Mouse (Mus musculus): ENCODE measurements around the gene Dhx38. TPM values are rescaled to one million over a fixed set of nuclear protein-coding genes. Genes with fewer than 3 reads are reported as not detected.
A peak's percentile ranks its signal among the peaks of the same experiment; 100 is the strongest.

Gene Dhx38
- 28.0 and 34.7 TPM in 2 replicates for polyA plus RNA-seq (2016; fragmentation: Nextera tagmentation; extraction: Ambion mirVana)

DNA sequence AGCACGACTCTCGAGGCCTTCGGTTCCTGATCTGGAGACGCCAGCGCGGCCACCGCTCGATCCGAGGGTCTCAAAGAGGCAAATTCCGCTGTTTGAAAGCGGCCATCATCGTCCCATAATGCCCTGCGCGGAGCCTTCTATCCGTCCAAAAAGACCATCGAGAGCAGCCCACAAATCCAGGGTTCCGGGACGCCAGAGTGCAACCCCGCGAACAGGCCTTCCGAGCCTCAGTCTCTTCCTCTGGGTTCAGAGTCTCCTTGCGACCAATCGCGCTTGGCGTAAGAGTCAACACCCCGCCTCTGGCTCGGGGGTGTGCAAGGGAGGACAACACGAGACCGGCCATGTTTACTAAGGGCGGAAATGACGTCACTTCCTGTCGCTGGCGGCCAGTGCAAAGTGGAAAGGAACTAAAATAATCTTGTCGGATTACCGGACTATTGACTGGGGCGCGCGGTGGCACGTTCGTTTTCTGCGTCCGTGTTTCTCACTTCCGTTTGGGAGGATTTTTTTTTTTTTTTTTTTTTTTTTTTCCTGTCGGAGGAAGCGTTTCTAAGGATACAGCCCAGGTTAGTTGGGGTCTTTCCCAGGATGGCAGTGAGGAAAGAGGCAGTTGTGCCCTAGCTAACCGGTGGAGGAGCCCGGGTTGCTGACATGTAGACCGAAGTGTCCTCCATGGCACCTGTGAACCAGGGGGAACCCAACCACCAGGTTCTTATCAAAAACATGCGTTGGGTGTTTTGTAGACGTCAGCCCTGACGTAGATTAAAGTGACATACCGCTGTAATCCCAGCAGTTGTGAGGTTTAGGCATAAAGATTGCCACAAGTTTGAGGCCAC is at the start of gene Dhx38, which contains the start of gene Txnl4b:
TSS of gene Dhx38 (minus strand) at position 364 of the 836 bp plus-strand sequence.
TSS of gene Txnl4b (plus strand) at position 395 of the 836 bp plus-strand sequence.
- H3K9me3 ChIP-seq = no peaks in the 10 kb centered on the region
- H3K27ac ChIP-seq = peak within 1 kb of the TSS; percentile 93
- WGBS = under 1% methylated on average over 52 of the region's 52 CpGs
- H3K27me3 ChIP-seq (ENCODE audit: insufficient read depth, poor library complexity, severe bottlenecking) = no peaks in the 10 kb centered on the region
- peak within 1 kb of the TSS; percentile 93 for H3K4me3 ChIP-seq
- peaks cover 24% of the 10 kb centered on the region for H3K4me1 ChIP-seq (replicated peaks)
- peak; percentile 97 for DNase-seq (ENCODE audit: low spot score)
- peaks cover 43% of the 10 kb centered on the region for H3K36me3 ChIP-seq

DNA sequence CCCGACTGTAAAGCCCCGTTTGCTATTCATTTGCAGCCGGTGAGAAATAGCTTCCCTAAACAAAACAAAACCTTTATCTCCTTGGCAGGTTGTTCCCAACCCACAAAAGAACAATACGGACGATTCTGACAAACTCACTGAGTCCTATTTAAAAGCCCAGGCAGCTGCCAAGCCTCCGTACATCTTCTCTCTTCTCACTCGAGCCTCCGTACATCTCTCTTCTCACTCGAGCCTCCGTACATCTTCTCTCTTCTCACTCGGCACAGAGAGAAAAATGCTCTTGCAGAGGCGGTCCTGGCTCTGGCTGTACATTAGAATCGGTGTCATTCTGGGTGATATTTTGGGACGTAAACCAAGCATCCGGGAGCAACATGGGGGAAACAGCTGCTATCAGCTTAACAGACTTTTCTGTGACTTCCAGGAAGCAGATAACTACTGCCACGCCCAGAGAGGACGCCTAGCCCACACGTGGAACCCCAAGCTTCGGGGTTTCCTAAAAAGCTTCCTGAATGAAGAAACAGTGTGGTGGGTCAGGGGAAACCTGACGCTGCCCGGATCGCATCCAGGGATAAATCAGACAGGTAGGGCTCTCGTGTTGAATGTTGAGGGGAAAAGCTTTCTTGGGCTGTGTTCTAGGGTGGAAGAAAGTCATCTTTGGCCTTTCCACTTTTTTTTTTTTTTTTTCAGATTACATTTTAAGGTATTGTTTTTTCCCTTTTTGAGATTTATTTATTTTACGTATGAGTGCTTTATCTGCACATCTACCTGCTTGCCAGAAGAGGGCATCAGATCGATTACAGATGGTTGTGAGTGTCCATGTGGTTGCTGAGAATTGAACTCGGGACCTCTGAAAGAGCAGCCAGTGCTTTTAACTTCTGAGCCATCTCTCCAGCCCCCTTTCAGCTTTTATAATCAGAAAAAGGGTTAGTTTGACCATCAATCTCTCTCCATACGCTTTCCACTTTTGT is 48.9 kb upstream of the Dhx38 start, which contains the start of gene Pkd1l3:
TSS of gene Pkd1l3 (plus strand) at position 275 of the 968 bp plus-strand sequence.
- H3K27me3 ChIP-seq (ENCODE audit: insufficient read depth, poor library complexity, severe bottlenecking) = no peaks in the 10 kb centered on the region
- peaks cover 2% of the 10 kb centered on the region; the same call in 1 of the 2 replicates for H3K4me1 ChIP-seq (replicated peaks)
- no peak within 1 kb of the TSS for H3K4me3 ChIP-seq
- no peaks in the 10 kb centered on the region for H3K36me3 ChIP-seq
- H3K9me3 ChIP-seq = peaks cover under 1% of the 10 kb centered on the region; the same call in 1 of the 2 replicates
- 62% methylated on average over 27 of the region's 27 CpGs for WGBS
- H3K27ac ChIP-seq = no peak within 1 kb of the TSS
- DNase-seq (ENCODE audit: low spot score) = no peak

DNA sequence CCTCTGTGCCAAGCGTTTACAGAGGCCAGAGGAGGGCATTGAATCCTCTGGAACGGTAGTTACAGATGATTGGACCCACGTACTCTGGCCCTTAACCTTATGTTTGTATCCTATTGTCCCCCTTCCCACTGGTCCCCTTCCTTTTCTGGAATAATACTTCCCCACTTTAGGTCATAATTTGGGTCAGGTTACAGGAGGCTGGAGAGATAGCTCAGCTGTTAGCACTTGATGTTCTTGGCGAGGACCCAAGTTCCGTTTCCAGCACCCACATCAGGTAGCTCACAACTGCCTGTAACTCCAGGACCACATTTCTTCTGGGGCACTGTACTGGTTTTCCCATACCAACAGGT is 43.5 kb upstream of the Dhx38 start:
- H3K27ac ChIP-seq = peak overlapping the region; percentile 91
- H3K27me3 ChIP-seq (ENCODE audit: insufficient read depth, poor library complexity, severe bottlenecking) = no peaks in the 10 kb centered on the region
- H3K36me3 ChIP-seq = peaks cover 20% of the 10 kb centered on the region
- H3K4me3 ChIP-seq = peak overlapping the region; percentile 69
- no peak for DNase-seq (ENCODE audit: low spot score)
- WGBS = 29% methylated on average over 5 of the region's 5 CpGs
- peaks cover 19% of the 10 kb centered on the region for H3K4me1 ChIP-seq (replicated peaks)
- no peaks in the 10 kb centered on the region for H3K9me3 ChIP-seq

DNA sequence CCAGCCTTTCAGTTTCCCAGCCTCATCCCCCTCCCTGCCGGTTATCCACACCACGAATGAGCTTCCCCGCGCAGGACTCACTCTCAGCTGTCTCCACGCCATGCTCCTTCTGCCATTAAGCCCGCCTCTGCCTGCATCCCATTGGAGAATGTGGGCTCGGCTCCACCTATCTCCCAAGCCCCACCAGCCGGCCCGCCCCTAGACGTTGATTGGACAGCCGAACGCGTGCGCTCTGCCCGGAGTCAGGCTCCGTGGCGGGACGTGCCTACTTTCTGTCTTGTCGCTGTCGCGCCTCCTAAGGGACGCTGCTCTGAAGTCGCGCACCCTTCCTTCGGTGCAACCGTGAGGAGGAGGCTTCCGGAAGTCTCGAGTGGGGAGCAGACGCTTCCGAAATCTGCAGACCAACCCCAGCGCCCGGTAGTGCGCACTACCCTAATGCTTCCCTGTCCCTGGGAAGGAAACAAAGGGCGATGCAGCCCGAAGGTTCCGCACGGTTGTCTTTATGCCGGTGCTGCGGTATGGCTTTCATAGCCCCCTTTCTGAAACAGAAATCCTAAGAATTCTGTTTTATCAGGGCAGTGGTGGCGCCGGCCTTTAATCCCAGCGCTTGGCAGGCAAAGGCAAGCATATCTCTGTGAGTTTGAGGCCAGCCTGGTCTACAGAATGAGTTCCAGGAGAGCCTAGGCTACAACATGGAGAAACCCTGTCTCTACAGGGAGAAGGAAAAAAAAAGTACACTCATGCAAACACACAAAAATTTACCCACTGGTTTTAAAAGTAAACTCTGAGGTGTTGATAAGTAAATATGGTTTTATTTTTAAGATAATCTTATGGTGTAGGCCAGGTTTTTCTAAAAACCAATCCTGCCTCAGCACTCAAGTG is 42.9 kb upstream of the Dhx38 start, which contains the start of gene Dhodh:
TSS of gene Dhodh (minus strand) at position 403 of the 882 bp plus-strand sequence.
- WGBS = under 1% methylated on average over 42 of the region's 42 CpGs
- Histone ChIP-seq H3K4me1 (replicated peaks) (peaks cover 19% of the 10 kb centered on the region), H3K27ac (peak within 1 kb of the TSS; percentile 91), H3K36me3 (peaks cover 26% of the 10 kb centered on the region), H3K4me3 (peak within 1 kb of the TSS; percentile 69), H3K27me3 (ENCODE audit: insufficient read depth, poor library complexity, severe bottlenecking) (no peaks in the 10 kb centered on the region), H3K9me3 (no peaks in the 10 kb centered on the region)
- peak; percentile 97 for DNase-seq (ENCODE audit: low spot score)

DNA sequence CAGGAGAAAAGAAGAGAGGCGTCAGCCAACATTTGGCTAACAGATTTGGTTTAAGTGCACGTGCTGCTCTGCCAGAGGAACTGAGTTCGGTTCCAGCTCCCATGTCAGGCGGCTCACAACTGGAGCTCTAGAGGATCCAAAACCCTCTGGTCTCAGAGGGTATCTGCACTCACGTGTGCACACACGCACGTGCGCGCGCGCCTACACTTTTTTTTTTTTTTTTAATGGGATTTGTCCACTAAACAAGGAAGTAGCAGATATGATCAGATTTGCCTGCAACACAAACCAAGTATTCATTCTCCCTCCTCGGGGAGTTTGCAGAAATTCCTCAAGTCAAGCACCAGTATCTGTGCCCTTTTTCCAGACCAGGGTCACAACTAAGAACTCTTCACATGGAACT is 42.0 kb upstream of the Dhx38 start:
- no peaks in the 10 kb centered on the region for H3K9me3 ChIP-seq
- peak overlapping the region; percentile 91 for H3K27ac ChIP-seq
- no peaks in the 10 kb centered on the region for H3K27me3 ChIP-seq (ENCODE audit: insufficient read depth, poor library complexity, severe bottlenecking)
- WGBS = 13% methylated on average over 12 of the region's 12 CpGs
- DNase-seq (ENCODE audit: low spot score) = no peak
- peaks cover 19% of the 10 kb centered on the region for H3K4me1 ChIP-seq (replicated peaks)
- peaks cover 34% of the 10 kb centered on the region for H3K36me3 ChIP-seq
- peak overlapping the region; percentile 69 for H3K4me3 ChIP-seq

DNA sequence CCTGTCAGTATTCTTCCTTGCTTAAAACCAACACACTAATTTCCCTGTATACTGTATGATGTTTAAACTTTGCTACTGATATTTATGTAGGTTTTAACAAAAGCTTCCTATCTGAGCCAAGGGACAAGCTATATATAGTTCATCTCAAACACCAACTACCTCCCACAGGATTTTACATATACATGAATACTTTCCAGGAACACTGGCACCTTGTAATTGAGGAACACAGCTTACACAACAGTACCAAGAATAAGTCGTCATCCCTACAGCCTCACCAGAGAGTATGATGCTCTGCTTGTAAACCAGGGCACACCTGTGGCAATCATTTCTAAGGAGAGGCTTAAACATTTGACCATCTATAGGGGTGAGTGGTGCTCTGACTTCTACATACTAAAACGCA is 41.1 kb upstream of the Dhx38 start:
- Histone ChIP-seq H3K27me3 (ENCODE audit: insufficient read depth, poor library complexity, severe bottlenecking) (no peaks in the 10 kb centered on the region), H3K9me3 (no peaks in the 10 kb centered on the region), H3K36me3 (peaks cover 44% of the 10 kb centered on the region), H3K4me3 (no peak overlapping the region), H3K27ac (no peak overlapping the region), H3K4me1 (replicated peaks) (peaks cover 19% of the 10 kb centered on the region)
- DNase-seq (ENCODE audit: low spot score) = no peak
- WGBS = 86% methylated on average over 2 of the region's 2 CpGs

DNA sequence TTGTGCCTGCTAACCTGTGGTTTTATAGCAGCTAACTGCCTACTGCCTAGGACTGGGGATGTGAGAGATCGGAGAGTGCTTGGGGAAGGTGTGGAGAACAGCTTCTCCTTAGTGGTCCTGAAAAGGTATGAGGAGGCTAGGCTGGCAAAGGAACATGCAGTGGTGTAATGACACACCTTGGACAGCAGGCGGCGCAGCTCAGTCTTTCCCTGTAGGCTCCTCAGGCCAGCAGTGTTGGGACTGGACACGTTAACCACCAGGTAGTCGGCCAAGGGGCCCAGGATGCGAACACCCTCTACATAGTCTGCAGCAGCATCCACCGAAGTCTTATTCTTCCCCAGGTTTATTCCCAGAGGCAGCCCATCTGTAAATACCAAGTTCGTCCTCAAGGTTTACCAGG is 30.2 kb upstream of the Dhx38 start:
- Histone ChIP-seq H3K4me3 (no peak overlapping the region), H3K27me3 (ENCODE audit: insufficient read depth, poor library complexity, severe bottlenecking) (no peaks in the 10 kb centered on the region), H3K27ac (no peak overlapping the region), H3K9me3 (no peaks in the 10 kb centered on the region), H3K36me3 (peaks cover 72% of the 10 kb centered on the region), H3K4me1 (replicated peaks) (no peaks in the 10 kb centered on the region)
- peak; percentile 61 for DNase-seq (ENCODE audit: low spot score)
- 55% methylated on average over 8 of the region's 8 CpGs for WGBS

DNA sequence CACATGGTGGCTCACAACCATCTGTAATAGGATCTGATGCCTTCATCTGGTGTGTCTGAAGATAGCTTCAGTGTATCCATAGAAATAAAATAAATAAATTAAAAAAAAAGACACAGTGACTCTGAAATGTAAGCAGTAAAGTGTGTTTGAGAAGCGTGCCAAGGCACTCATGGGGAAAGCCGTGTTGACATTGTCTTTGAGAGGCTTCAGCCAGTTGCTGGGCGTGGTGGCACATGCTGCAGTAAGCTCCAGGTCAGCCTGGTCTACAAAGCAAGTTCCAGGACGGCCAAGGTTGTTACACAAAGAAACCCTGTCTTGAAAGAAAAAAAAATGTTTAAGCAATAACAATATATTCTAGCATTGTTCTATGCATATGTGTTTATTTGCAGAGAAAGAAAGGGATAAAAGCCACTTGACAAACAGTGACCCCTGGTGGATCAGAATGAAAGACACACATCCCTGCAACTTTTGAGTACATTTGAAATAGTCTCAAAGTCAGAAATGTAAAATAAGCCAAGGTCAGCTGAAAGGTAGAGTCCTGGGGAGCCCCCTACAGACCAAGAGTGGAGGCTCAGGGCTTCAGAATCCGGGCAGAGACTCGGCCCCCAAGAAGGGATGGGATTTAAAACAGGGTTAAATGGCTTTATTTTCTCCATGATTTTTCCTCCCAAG is 27.6 kb upstream of the Dhx38 start:
- Histone ChIP-seq H3K27ac (no peak overlapping the region), H3K4me3 (no peak overlapping the region), H3K9me3 (no peaks in the 10 kb centered on the region), H3K27me3 (ENCODE audit: insufficient read depth, poor library complexity, severe bottlenecking) (no peaks in the 10 kb centered on the region), H3K4me1 (replicated peaks) (no peaks in the 10 kb centered on the region), H3K36me3 (peaks cover 51% of the 10 kb centered on the region)
- WGBS = 82% methylated on average over 6 of the region's 6 CpGs
- no peak for DNase-seq (ENCODE audit: low spot score)

DNA sequence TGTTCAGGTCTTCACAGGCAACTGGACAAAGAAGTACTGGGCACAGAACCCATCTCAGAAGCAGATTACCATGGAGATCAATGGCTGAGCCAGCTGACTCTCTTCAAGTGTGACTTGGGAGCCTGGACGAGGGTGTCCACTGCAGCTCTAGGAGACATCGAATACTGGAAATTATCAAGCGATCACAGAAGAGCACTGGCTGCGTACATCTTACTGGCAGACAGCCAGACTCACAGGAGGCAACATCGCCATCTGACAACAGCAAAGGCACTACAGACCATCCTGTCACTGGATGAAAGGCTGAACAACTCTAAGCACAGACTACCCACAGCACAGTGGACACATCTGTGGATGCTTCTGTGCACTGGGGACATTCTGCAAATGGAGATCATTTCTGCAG is 26.5 kb upstream of the Dhx38 start:
- Histone ChIP-seq H3K4me3 (no peak overlapping the region), H3K27me3 (ENCODE audit: insufficient read depth, poor library complexity, severe bottlenecking) (no peaks in the 10 kb centered on the region), H3K36me3 (peaks cover 51% of the 10 kb centered on the region), H3K4me1 (replicated peaks) (no peaks in the 10 kb centered on the region), H3K9me3 (no peaks in the 10 kb centered on the region), H3K27ac (no peak overlapping the region)
- DNase-seq (ENCODE audit: low spot score) = no peak
- 95% methylated on average over 5 of the region's 5 CpGs for WGBS

DNA sequence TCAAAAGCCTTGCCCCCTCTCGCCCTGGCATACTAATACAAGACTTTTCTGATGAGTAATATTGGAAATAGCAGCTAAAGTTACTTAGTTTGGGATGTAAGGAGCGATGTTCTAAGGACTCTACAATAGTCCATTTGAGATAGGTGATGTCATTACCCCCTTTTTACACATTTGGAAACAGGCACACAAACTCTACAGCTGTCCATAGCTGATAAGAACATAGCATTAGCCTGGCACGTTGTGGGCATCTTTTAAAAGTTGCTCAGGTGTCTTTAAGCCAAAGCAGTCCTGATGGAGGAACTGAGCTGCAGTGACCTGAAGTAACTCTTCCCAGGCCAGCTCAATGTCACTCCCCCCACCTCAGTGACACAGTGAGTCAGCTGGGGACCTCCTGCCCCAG is 25.7 kb upstream of the Dhx38 start:
- 79% methylated on average over 3 of the region's 3 CpGs for WGBS

DNA sequence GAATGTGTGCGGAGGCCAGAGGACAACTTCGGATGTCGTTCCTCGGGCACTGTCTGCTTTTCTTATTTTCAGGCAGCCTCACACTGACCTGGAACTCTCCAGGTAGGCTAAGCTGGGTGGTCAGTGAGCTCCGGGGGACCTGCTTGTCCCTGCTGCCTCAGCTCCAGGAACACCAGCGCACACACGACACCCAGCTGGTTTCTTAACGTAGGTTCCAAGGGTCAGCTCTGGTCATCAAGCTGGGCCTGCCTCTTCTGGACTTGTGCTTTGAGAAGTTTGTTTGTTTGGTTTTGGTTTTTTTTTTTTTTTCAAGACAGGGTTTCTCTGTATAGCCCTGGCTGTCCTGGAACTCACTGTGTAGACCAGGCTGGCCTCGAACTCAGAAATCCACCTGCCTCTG is 25.2 kb upstream of the Dhx38 start:
- H3K36me3 ChIP-seq = peaks cover 41% of the 10 kb centered on the region
- no peaks in the 10 kb centered on the region for H3K4me1 ChIP-seq (replicated peaks)
- H3K27me3 ChIP-seq (ENCODE audit: insufficient read depth, poor library complexity, severe bottlenecking) = no peaks in the 10 kb centered on the region
- no peaks in the 10 kb centered on the region for H3K9me3 ChIP-seq
- no peak overlapping the region for H3K4me3 ChIP-seq
- H3K27ac ChIP-seq = no peak overlapping the region
- WGBS = 87% methylated on average over 9 of the region's 9 CpGs
- no peak for DNase-seq (ENCODE audit: low spot score)

More for the DNA sequence above, 25.7 kb upstream of the Dhx38 start:
- Histone ChIP-seq H3K36me3 (peaks cover 43% of the 10 kb centered on the region), H3K27ac (no peak overlapping the region), H3K9me3 (no peaks in the 10 kb centered on the region), H3K4me3 (no peak overlapping the region), H3K27me3 (ENCODE audit: insufficient read depth, poor library complexity, severe bottlenecking) (no peaks in the 10 kb centered on the region), H3K4me1 (replicated peaks) (no peaks in the 10 kb centered on the region)
- DNase-seq (ENCODE audit: low spot score) = no peak

Measured in hindbrain, embryonic 10.5 days (tissue).